Mouse (Mus musculus): ENCODE results near the gene Arid1b. TPM values are rescaled to one million over a fixed set of nuclear protein-coding genes. Genes with fewer than 3 reads are reported as not detected.

Arid1b gene
- polyA plus RNA-seq, 1 experiment: 99.0 TPM

DNA sequence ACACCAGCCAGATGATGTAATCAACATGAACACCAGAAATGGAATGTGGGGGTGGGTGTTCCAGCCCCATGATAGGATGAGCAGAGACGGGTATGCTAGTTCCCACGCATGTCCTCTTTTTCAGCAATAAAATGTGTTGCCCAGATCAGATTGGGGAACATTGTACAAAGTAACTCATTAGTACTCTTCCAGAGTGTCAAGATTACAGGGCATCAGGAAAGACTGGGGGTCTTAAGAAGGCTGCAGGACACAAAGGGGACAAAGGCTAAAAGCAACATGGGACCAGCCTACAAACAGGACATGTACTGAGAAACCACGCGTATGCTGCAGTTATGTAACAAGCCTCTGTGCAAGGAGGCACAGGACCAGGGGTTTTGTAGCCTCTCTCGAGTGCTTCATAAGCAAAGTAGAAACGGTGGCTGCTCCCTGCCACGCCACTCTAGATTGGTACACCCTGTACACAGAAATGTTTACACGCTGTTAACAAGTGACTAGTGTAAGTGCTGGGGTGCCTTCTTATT lies 267.1 kb downstream of the Arid1b start:
- TF ChIP-seq POLR2A (IDR thresholded peaks at IDR 0.05; ENCODE audit: control insufficient read depth, extremely low read depth, insufficient read depth, low read length, poor library complexity) (no peak), CTCF (IDR thresholded peaks at IDR 0.05; ENCODE audit: borderline replicate concordance, control insufficient read depth, extremely low read depth, insufficient read depth, low read length, poor library complexity) (no peak)
- H3K4me3 ChIP-seq (ENCODE audit: control insufficient read depth, insufficient read depth, low read length): no peak overlapping the region
- H3K27me3 ChIP-seq (ENCODE audit: control insufficient read depth, insufficient read depth, low read length): no peaks in the 10 kb centered on the region
- no peak for DNase-seq
- 91% methylated on average over 8 of the region's 8 CpGs for WGBS
- peaks cover 6% of the 10 kb centered on the region; the same call in 1 of the 2 replicates for H3K36me3 ChIP-seq (ENCODE audit: control insufficient read depth, insufficient read depth, low read length)
- H3K27ac ChIP-seq (ENCODE audit: control insufficient read depth, insufficient read depth, low read length): no peak overlapping the region
- no peaks in the 10 kb centered on the region for H3K4me1 ChIP-seq (replicated peaks; ENCODE audit: control insufficient read depth, insufficient read depth, low read length)

DNA sequence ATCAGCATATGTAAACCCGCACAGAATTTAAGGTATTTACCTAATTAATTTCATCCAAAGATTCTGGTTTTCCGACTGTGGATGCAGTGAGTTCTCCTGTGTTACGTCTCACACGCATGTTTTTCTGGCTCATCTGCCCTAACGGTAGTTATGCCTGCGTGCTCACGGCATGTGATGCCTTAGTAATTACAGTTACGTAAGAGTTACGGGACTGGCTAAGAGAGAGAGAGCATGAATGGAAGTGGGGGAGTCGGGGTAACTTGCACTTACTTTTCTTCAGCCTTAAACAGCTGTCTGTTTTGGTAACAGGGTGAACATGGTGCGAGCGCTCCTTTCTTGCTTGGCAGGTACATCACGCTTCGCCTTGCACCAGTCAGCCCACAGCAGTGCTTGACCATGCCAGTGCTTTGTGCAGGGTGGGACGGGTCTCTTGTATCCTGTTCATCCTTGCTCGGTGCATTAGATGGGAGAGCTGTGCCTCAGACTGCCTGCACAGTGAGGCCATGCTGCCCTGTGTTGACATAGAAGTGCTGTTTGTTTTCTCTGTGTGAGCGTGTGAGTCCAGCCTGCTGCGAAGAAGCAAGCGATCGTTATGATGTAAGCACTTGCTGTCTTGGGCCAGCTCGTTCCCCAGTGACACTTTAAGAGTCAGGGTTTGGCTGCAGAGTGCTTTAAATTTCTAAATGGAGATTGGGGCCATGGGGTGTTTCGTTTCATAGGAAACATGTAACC lies 267.9 kb downstream of the Arid1b start:
- Histone ChIP-seq H3K27me3 (ENCODE audit: control insufficient read depth, insufficient read depth, low read length) (no peaks in the 10 kb centered on the region), H3K4me1 (replicated peaks; ENCODE audit: control insufficient read depth, insufficient read depth, low read length) (no peaks in the 10 kb centered on the region), H3K4me3 (ENCODE audit: control insufficient read depth, insufficient read depth, low read length) (no peak overlapping the region), H3K27ac (ENCODE audit: control insufficient read depth, insufficient read depth, low read length) (no peak overlapping the region), H3K36me3 (ENCODE audit: control insufficient read depth, insufficient read depth, low read length) (peaks cover 6% of the 10 kb centered on the region; the same call in 1 of the 2 replicates)
- no peak for DNase-seq
- 96% methylated on average over 22 of the region's 22 CpGs for WGBS
- no peak for TF ChIP-seq CTCF (IDR thresholded peaks at IDR 0.05; ENCODE audit: borderline replicate concordance, control insufficient read depth, extremely low read depth, insufficient read depth, low read length, poor library complexity)
- TF ChIP-seq POLR2A (IDR thresholded peaks at IDR 0.05; ENCODE audit: control insufficient read depth, extremely low read depth, insufficient read depth, low read length, poor library complexity): no peak

DNA sequence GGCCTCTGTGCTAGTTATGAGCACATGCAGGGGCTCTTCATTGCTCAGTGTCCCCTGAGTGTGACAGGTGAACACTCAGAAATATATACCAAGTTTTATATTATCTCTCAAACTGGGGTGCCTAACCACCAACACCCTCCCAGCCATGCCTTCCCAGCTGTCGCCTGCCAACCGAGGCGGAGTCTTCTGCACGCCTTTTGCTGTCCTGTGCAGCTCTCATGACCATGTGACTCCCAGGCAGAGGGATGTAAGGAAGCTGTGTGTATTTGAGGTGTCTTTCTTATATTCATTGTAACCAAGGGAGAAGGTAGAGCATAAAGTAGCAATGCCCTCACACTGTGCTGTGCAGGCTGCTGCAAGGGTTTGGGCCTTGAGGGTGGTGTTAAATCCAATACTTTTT lies 268.7 kb downstream of the Arid1b start:
- H3K4me3 ChIP-seq (ENCODE audit: control insufficient read depth, insufficient read depth, low read length): no peak overlapping the region
- H3K27me3 ChIP-seq (ENCODE audit: control insufficient read depth, insufficient read depth, low read length): no peaks in the 10 kb centered on the region
- H3K27ac ChIP-seq (ENCODE audit: control insufficient read depth, insufficient read depth, low read length): no peak overlapping the region
- TF ChIP-seq POLR2A (IDR thresholded peaks at IDR 0.05; ENCODE audit: control insufficient read depth, extremely low read depth, insufficient read depth, low read length, poor library complexity) (no peak), CTCF (IDR thresholded peaks at IDR 0.05; ENCODE audit: borderline replicate concordance, control insufficient read depth, extremely low read depth, insufficient read depth, low read length, poor library complexity) (no peak)
- H3K4me1 ChIP-seq (replicated peaks; ENCODE audit: control insufficient read depth, insufficient read depth, low read length): no peaks in the 10 kb centered on the region
- DNase-seq: no peak
- 42% methylated on average over 4 of the region's 4 CpGs for WGBS
- peaks cover 6% of the 10 kb centered on the region; the same call in 1 of the 2 replicates for H3K36me3 ChIP-seq (ENCODE audit: control insufficient read depth, insufficient read depth, low read length)

DNA sequence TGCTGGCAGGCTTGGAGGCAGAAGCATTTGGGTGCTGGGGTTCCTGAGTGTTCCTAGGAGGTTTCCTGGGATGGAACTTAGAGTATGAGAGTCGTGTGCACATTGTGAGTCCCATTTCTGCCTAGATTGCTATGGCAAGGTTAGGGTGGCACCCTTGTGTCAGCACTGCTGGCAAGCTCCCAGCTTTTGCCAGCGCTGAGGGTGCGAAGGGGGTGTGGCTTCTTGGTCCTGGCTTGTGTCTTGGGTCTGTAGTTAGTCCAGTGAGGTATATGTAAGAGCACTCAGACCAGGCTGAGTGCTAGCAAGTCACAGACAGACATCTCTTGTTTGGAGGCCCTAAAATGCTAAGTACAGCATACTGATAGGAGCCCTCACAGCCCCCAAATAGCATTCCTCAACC lies 270.7 kb downstream of the Arid1b start:
- Histone ChIP-seq H3K27ac (ENCODE audit: control insufficient read depth, insufficient read depth, low read length) (no peak overlapping the region), H3K36me3 (ENCODE audit: control insufficient read depth, insufficient read depth, low read length) (peaks cover 6% of the 10 kb centered on the region; the same call in 1 of the 2 replicates), H3K4me1 (replicated peaks; ENCODE audit: control insufficient read depth, insufficient read depth, low read length) (no peaks in the 10 kb centered on the region), H3K4me3 (ENCODE audit: control insufficient read depth, insufficient read depth, low read length) (no peak overlapping the region), H3K27me3 (ENCODE audit: control insufficient read depth, insufficient read depth, low read length) (no peaks in the 10 kb centered on the region)
- TF ChIP-seq CTCF (IDR thresholded peaks at IDR 0.05; ENCODE audit: borderline replicate concordance, control insufficient read depth, extremely low read depth, insufficient read depth, low read length, poor library complexity) (no peak), POLR2A (IDR thresholded peaks at IDR 0.05; ENCODE audit: control insufficient read depth, extremely low read depth, insufficient read depth, low read length, poor library complexity) (no peak)
- no peak for DNase-seq
- WGBS: 94% methylated on average over 3 of the region's 3 CpGs

DNA sequence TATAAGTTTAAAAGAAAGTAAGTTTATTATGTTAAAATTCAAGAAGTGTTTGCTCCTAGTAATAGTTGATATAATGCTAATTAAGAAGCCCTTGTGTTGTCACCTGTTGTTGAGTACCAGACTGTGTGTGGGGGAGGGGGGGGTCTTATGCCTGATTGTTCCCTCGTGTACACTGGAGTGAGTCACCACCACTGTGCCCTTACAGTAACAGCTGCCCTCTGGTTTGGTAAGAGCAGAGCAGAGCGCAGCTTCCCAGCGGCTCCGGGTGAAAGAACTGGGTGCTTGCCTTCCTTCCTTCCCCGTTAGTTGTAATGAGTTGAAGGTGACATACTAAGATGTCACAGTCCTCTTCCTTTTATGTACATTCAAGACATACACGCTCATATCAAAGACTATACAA lies 271.5 kb downstream of the Arid1b start:
- Histone ChIP-seq H3K27ac (ENCODE audit: control insufficient read depth, insufficient read depth, low read length) (no peak overlapping the region), H3K27me3 (ENCODE audit: control insufficient read depth, insufficient read depth, low read length) (no peaks in the 10 kb centered on the region), H3K4me3 (ENCODE audit: control insufficient read depth, insufficient read depth, low read length) (no peak overlapping the region), H3K36me3 (ENCODE audit: control insufficient read depth, insufficient read depth, low read length) (peaks cover 6% of the 10 kb centered on the region; the same call in 1 of the 2 replicates), H3K4me1 (replicated peaks; ENCODE audit: control insufficient read depth, insufficient read depth, low read length) (no peaks in the 10 kb centered on the region)
- WGBS: 95% methylated on average over 6 of the region's 6 CpGs
- no peak for DNase-seq
- TF ChIP-seq POLR2A (IDR thresholded peaks at IDR 0.05; ENCODE audit: control insufficient read depth, extremely low read depth, insufficient read depth, low read length, poor library complexity): no peak
- TF ChIP-seq CTCF (IDR thresholded peaks at IDR 0.05; ENCODE audit: borderline replicate concordance, control insufficient read depth, extremely low read depth, insufficient read depth, low read length, poor library complexity): no peak

DNA sequence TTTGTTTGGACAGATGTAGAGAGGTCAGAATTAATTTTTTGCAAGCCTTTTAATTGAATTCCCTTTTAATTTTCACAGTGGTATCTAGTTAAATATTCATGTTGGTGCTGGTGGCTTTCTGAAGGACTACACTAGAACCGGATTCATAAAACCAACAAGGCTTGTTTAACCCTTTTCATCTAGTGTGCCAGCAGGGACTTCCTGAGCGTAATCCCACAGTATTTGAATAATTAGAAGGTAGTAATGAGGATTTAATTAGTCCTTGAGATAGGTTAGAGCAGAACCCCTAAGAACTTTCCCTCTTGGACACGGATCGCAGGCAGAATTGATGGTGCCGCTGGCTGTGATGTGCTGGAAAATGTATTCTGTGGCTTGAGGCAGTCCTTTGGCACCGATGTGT lies 273.6 kb downstream of the Arid1b start:
- TF ChIP-seq POLR2A (IDR thresholded peaks at IDR 0.05; ENCODE audit: control insufficient read depth, extremely low read depth, insufficient read depth, low read length, poor library complexity) (no peak), CTCF (IDR thresholded peaks at IDR 0.05; ENCODE audit: borderline replicate concordance, control insufficient read depth, extremely low read depth, insufficient read depth, low read length, poor library complexity) (no peak)
- no peak overlapping the region for H3K27ac ChIP-seq (ENCODE audit: control insufficient read depth, insufficient read depth, low read length)
- no peak overlapping the region for H3K4me3 ChIP-seq (ENCODE audit: control insufficient read depth, insufficient read depth, low read length)
- no peaks in the 10 kb centered on the region for H3K27me3 ChIP-seq (ENCODE audit: control insufficient read depth, insufficient read depth, low read length)
- WGBS: 99% methylated on average over 6 of the region's 6 CpGs
- peaks cover 6% of the 10 kb centered on the region; the same call in 1 of the 2 replicates for H3K36me3 ChIP-seq (ENCODE audit: control insufficient read depth, insufficient read depth, low read length)
- no peak for DNase-seq
- no peaks in the 10 kb centered on the region for H3K4me1 ChIP-seq (replicated peaks; ENCODE audit: control insufficient read depth, insufficient read depth, low read length)
